Mouse (Mus musculus): Measurements from ENCODE around the gene Akirin1. TPM values are rescaled to one million over a fixed set of nuclear protein-coding genes. Genes with fewer than 3 reads are reported as not detected.

Gene Akirin1
- polyA plus RNA-seq (2012; rRNA removed), result 13.7 and 14.0 TPM in 2 replicates

GRCm38 (mm10) chr4:123750152-123750651, at the start of gene Akirin1:
Gene Akirin1 (minus strand): TSS chr4:123750345.

DNA sequence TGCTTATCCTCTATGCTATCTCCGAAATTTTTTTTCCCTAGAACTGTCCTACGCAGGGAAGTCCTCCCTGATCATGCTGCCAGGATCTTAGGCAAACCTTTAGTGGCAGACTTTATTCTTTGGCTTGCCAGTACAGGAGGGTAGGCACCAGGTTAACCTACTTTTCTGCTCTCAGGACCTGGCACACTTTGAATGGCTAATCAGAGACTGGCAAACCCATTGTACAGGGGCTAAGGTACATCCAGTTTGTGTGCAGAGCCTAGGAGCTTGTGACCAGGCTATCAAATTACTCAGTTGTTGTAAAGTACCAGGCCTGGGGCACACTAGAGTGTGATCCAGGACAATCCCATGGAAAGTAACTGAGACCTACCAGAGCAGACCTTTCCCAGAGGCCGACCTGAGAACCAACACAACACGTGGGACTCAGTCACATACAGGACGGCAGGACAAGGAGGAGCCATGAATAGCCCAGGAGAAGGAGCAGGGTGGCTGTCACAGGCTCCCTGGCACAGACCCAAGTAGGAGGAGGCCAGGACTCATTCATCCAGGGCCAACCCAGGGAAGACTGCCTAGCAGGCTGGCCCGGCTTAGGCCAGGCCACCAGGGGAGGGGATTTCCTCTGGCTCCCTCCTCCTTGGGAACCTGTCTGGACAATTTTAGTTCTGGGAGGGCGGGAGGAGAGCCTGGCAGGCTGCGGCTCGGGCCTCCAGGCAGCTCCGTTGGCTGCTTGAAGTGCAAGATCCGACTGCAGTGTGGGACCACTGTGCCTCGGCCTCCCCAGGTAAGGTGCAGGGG, 37.2 kb upstream of the Akirin1 start, which contains the start of gene Rhbdl2:
TSS of gene Rhbdl2 (plus strand) at position 684 of the 795 bp plus-strand sequence.

DNA sequence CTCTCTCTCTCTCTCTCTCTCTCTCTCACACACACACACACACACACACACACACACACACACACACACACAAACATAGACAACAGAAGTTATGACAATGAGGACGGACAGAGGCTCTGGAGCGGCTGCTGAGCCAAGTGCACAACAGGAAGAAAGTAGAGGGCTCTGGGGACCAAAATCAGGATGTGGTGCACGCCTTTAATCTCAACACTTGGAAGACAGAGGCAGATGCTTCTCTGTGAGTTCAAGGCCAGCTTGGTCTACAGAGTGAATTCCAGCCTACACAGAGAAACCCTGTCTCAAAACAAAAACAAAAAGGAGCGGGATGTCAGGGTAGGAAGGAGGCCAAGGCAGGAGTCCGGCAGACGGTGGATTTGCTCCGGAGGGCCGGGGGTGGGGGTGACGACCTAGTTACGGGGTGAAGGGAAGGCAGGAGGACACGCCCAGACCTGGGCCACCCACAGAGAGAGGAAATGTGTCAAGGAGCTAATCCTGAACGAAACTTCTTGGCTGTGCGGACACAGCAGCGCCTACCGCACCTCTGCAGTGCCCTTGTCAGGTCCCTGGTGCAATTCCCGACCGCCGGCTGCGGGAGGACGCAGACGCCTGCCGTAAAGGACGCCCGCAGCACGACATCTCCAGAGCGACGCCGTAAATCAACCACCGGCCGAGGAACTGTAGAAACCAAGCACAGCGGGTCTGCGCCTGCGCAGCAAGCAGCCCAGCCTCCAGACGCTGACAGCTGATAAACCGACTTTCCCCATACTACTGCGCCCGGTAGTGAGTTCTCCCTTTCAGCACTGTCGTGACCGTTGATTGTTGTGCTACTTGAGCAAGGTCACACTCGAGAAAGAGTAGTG, 32.3 kb downstream of the Akirin1 start, which contains the start of gene Ndufs5:
TSS of gene Ndufs5 (minus strand) at position 629 of the 860 bp plus-strand sequence.

Other genes starting within 250 kb of the Akirin1 start
- 17.3 and 18.5 TPM in 2 replicates for gene Macf1, start 66.0 kb downstream of the Akirin1 start, polyA plus RNA-seq (2012; rRNA removed)
- gene Ndufs5, start 32.1 kb downstream of the Akirin1 start, polyA plus RNA-seq (2012; rRNA removed), result 125 and 130 TPM in 2 replicates
- not detected in 2 replicates for gene Rhbdl2, start 37.5 kb upstream of the Akirin1 start, polyA plus RNA-seq (2012; rRNA removed)
- not detected in 2 replicates for gene 4933427I04Rik, start 109.3 kb upstream of the Akirin1 start, polyA plus RNA-seq (2012; rRNA removed)
- 11.0 and 23.1 TPM in 2 replicates for gene Mycbp, start 154.5 kb upstream of the Akirin1 start, polyA plus RNA-seq (2012; rRNA removed)
- gene Rragc, start 167.1 kb upstream of the Akirin1 start, polyA plus RNA-seq (2012; rRNA removed), result 21.0 and 21.6 TPM in 2 replicates
- 0.07 and 0.23 TPM in 2 replicates for gene 4930535I16Rik, start 167.7 kb upstream of the Akirin1 start, polyA plus RNA-seq (2012; rRNA removed)